Mouse (Mus musculus) liver, adult (tissue): ENCODE results near the gene Itsn1.

Source experiments
- GATA4 ChIP-seq: IDR thresholded peaks from 2 replicates; pipeline ENCODE4 v1.6.1; 2014; ENCODE audit warnings: mild to moderate bottlenecking, low read length; ENCODE audit not compliant: insufficient replicate concordance

Itsn1 gene

DNA sequence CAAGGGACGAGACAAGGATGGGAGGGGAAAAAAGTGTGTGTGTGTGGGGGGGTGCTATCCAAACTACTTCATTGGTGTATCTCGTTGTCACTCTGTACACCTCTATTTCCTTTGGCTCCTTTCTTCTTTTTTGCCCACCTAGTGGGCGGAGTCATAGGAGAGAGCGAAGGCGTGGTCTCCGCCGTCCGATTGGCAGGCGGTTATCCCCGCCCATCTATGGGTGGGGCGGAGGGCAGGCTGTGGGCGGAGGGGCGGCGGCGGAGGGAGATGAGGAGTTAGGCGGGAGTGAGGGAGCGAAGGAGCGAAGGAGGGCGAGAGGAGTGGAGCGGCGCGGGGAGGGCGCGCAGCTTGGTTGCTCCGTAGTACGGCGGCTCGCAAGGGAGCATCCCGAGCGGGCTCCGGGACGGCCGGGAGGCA, at the start of gene Itsn1:
Gene Itsn1, plus strand, starts transcription at position 216 of the 417 bp plus-strand sequence.
- peak; percentile 99 for TF ChIP-seq GATA4

DNA sequence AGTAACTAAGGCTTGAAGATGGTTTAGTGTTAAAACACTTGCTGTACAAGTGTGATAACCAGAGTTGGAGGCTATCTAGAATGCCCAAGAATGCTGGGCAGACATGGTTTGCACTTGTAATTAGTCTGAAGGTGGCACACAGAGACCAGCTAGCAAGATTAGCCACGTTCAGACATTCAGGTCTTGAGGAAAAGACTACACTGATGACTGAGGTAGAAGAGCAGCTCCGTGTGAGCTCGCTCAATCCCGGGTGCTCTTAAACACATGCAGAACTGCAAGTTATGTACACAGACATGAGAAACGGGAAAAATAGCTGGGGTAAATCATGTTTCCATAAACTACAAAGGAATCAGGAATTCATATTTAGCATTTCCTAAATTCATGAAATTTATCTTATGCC, 48.4 kb upstream of the Itsn1 start:
- no peak for TF ChIP-seq GATA4

DNA sequence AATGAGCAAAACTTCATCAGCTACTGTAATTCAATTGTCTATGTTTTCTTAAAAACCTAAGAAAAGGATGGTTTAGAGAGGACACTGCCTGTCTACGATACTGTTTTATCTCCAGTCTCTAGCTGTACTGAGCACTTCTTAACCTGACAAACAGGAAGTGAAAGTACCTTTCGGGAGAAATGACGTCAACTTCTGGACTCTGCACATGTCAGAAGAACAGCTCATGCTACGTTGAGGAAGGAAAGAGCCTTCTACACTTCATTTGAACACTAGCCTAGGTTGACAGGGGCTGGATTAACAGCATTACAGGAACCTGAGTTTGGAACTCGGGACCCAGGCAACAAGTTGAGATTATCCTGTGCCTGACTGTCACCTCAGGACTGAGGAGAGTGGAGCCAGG, 43.6 kb upstream of the Itsn1 start:
- no peak for TF ChIP-seq GATA4

DNA sequence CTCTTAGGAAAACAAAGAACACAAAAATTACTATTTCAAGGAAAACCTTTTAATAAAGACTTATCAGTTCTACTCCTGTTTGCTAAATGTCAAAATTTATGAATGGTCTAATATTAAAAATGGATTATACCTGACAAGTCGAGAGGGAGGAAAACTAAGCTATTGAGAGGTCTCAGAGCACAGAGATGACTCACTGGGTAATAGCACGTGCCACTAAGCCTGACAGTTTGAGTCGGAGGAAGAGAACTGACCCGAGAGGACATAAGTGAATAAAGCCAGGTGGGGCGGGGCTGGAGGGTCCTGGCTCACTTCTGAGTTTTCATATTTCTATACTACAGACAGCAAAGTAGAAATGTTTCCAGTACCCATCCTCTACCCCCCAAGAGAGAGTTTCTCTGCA, 42.7 kb upstream of the Itsn1 start:
- TF ChIP-seq GATA4, result no peak

DNA sequence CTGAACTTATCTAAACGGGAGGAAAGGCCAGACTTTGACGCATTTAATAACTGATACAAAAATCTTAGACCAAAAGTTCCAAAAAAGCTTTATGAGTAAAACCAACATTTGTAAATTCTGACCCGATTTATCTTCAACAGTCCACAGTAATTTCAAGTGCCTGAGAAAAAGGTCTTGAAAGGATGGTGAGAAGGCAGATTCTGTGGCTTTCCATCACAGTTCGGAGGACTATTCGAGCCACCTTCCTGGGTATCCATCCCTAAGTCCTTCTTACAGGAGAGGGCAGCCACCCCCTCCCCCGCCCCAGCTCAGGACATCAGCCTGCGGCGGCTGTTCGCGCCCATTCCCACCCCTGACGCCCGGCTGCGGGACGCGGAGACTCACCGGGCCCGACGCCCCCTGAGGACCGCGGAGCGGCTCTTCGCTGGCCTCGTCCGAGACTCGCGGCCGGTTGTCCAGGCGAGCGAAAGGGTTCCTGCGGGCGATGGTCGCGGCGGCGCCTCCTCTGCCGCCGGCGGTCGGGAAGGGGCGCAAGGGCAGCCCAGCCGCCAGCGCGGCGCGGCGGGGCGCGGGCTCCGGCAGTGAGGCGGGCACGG, 41.0 kb upstream of the Itsn1 start:
- no peak for TF ChIP-seq GATA4

DNA sequence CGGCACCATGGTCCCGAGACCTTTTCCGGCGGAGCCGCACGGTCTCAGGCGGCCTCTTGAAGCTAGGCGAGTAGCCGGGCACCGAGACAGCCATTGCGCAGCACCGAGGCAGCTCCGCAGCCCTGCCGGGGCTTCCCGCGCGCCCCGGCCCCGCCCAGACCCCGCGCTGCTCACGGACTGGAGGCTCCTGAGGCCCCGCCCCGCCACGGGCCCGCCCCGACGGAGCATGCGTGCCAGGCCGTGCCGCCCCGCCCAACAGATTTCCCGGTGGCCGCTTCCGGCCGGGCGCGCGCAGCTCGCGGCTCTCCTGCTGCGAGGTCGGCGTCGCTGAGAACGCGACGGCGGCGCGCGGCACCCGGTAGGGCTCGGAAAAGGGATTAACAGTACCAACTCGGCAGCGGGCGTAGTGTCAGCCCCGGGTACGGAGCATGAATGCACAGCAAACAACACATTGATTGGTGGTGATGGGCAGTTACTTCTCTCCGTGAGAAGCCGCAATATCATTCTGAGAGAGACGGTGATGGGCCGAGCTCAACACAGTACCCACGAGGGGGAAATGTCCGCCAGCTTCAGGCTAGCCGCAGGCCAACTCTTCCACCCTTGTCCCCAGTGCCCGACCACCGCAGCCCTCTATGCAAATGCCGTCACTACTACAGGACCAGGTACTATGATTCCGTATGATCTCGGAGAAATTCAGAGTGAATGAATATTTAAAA, 40.3 kb upstream of the Itsn1 start, which contains the start of gene Donson:
Gene Donson, minus strand, starts transcription at position 152 of the 716 bp plus-strand sequence.
- peak; percentile 36; the same call in 1 of the 2 replicates for TF ChIP-seq GATA4

DNA sequence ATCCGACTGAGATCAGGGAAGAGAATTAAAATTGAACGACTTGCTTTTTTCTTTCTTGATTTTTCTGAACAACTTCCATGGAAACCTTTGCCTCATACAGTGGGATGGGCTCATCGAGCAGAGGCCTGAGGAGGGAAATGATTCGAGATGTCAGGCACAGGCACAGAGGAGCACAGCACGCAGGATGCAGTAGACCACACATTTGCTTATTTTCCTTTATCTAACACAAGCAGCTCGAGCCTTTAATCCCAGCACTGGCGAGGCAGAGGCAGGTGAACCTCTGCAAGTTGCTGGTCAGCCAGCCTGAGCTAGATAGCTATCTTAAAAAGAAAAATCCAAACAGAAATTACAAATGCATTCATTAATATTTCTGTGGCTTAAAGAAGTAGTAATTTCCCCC, 39.3 kb upstream of the Itsn1 start:
- TF ChIP-seq GATA4, result no peak

DNA sequence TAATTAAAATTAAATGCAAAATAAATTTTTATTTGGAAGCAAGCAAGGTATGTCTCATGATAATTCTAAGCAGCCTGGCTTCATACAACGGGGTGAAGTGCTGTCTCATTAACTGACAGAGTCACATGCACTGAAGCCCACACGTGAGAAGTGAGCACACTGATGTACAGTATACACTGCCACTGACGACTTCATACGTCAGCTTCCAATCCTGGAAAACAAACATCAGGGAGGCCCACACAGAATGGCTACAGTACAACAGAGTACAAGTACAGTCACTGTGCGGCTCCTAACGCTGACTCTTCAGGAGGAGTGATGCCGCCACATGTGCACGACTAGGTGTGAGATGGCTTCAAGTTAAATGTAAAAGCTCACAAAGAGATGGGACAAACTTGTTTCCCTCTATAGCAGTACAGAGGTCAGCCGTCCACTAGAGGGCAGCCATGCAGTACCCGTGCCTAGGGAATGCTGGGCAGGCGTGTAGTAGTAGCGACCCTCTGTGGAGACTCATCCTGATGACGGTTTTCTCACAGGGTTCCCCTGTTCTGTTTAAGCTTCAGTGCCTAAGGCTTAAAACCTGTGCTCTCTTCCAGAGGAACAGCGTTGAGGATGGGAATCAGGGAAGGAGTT, 34.5 kb upstream of the Itsn1 start:
- no peak for TF ChIP-seq GATA4

DNA sequence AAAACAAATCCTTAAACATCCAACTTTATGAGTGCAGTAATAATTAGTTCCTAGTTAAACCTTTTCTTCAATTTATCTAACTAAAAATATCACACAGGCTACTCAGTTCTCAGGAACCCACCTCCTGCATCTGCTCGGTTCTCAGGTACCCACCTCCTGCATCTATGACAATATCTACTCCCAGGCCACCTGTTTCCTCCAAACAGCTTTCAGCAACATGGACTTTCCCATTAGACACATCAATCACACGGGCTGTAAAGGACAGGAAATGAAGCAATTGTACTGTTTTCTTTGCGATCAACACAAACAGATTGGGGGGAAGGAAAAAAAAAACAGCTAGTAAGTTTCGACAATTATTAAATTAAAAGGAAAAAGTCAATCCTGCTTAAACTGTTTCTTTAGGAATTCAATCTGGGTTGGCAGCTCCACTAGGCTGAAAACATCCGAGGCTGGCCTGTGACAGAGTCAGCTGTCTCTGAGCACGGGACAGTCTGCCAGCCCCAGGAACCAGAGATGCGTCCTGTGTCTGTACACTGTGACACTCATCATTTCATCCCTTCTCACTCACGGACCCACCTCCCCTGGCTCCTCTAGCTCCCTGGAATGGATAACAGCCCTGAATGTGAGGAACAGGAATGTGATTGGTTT, 33.8 kb upstream of the Itsn1 start:
- no peak for TF ChIP-seq GATA4

DNA sequence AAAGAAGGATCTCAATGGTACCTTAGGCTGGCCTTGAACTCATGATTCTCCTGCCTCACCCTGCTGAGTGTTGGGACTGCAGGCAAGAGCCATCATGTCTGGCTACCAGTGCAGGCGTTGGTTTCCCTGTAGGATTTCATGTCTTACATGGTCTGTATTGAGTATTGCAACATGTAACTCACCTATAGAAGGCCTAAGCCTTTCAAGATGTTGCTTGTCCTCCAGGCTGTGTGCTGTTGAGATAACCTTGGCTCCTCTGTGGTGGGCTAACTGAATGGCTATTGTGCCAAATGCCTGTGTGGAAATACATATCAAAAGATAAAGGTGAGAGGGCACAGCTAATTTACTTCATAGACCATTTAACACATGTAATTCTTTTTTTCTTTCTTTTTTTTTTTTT, 30.1 kb upstream of the Itsn1 start:
- TF ChIP-seq GATA4, result no peak

DNA sequence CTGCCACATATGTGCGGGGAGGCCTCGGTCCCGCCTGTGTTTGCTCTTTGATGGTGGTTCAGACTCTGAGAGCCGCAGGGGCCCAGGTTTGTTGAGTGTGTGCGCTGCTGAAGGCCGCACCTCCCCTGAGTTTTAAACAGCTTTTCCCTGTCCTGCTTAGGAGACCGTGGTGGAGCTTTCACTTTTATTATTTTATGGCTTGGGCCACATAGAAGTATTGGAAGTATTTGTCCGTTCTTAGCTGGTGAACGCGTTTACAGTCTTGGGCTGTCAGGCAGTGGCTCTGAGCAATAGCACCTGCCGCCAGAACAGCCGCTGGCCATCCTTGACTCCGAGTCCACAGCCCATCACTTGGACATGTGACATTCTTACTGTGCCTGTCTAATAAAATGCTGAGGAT, 27.2 kb upstream of the Itsn1 start:
- no peak for TF ChIP-seq GATA4

DNA sequence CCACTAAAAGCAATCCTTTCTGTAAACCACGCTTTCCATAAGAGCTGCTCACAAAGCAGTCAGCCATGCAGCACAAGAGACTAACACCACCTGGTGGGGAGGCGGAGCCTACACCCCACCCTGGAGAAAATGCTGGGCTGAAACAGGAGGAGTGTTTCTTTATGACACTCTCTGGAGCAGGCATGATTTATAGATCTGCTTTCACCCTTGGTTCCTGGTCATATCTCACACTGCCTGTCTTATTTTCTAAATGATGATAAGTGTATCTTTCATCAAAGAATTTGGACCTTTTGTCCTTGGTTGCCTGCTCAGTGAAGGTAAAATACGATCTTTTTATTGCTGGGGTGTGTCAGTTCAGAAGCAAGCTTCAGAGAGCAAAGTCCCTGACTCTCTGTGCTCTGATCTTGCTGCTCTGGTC, 26.3 kb upstream of the Itsn1 start:
- TF ChIP-seq GATA4, result no peak

DNA sequence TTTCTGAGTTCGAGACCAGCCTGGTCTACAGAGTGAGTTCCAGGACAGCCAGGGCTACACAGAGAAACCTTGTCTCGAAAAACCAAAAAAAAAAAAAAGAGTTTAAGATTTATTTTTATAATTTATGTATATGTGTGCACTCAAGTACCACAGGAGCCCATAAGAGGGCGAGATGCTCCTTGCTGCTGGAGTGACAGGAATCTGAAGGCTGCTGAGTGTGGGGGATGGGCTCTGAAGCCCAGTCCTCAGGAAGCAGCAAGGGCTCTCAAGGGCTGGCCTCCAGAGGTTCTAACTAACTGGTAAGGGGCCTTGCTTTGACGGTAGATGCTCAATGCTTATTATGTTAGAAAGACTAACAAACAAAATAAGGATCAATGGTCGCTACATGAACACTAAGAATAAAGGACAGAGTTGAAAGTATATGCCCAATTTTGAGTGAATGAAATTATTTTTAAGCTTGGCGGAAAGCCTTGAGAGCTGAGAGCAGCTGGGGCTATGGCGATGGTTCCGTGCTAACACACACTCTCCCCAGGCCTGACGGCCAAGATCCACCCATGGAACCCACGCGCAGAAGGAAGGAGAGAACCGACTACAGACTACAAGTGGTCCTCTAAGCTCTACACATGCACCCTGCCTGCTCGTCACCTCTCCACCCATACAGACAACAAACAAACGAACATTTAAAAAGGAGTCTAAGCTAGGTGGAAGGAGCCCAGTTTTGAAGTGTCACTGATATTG, 24.3 kb upstream of the Itsn1 start:
- TF ChIP-seq GATA4, result no peak

DNA sequence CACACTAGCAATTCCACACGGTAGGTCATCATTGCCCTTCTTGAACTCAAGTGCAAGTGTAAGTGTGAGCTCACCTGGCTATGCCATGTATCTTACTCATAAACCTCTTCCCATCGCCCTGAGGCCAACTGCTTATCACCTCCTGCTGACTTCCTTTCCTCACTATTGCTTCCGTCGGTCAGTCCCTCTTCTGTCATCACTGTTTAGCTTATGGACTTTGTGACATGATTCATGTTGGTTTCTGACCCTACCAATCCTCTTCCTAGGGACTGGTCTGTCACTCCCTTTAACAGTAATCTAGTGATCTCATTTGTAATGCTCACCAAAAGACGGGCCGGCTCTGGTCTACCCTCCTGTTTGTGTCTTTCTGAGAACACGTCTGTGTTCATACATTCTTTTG, 18.8 kb upstream of the Itsn1 start:
- TF ChIP-seq GATA4, result no peak

DNA sequence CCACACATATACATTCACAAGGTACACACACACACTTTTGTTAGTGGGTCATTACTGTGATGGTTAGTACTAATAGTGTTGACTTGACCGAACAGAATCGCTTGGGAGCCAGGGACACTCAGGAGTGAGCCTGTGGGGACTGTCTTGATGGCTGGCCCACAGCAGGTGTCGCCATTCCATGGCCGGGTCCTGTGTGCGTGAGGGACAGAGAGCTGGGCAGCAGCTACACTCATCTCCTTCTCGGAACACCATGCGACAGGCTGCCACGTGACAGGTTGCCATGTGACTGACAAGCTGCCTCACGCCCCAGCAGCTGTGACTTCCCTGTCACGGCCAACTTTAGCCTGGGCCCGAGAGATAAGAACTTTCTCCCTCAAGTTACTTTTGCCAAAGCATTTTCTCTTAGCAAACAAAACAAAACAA, 12.1 kb upstream of the Itsn1 start:
- TF ChIP-seq GATA4, result no peak

DNA sequence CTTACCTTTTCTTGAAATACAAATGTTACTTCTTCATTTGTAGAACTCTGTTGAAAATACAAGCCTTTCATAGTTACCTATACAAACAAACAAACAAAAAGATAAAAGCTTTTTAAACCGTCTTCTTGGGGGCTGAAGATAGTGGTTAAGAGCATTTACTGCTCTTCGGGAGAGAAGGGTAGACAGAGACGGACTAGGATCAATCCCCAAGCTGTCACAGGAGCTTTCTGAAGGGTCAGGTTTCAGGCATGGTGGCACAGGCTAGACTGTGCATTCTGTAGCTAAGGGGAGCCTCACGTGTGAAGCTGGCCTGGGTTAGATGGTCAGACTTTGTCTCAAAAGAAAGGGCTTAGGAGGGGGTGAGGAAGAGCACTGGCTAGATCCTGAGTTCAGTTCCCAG, 11.7 kb upstream of the Itsn1 start:
- TF ChIP-seq GATA4, result no peak

DNA sequence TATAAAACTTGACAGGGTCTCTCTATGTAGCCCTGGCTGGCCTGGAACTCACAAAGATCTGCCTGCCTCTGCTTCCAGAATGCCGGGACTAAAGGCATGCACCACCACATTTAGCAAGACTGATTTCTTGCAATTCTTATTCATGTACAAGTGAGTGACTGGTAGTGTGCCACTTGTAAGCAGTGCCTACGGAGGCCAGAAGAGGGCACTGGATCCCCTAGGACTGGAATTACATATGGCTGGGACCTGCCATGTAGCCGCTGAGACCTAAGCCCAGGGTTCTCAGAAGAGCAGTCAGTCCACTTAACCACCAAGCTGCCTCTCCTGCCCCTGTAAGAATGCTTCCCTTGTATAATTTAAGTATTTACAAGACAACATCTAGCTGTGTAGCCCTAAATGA, 4.8 kb upstream of the Itsn1 start:
- TF ChIP-seq GATA4, result no peak
